ENCODE assay signal across 19 mouse cellular contexts in genomic region chr2:19517952-19518351, GRCm38 (mm10). TPM values are rescaled to one million over a fixed set of nuclear protein-coding genes. Genes with fewer than 3 reads are reported as not detected.
DNase-seq lines count a peak whose midpoint lies in the region; ATAC-seq lines count a peak whose summit lies in the region.
"Had no signal": no experiment of that assay in that cellular context is flagged by ENCODE, and none has a peak within 500 bp of the region (broad histone marks: within the 10 kb centered on the region; RNA-seq: fewer than 3 reads in every experiment).

No protein-coding gene starts in this region.

- no peak for ATAC-seq in forebrain, embryonic 14.5 days
- peak; percentile 56; the same call in 1 of the 2 replicates for ATAC-seq in hindbrain, embryonic 15.5 days (ENCODE audit: low FRiP score, low read depth)
- ATAC-seq in neural tube, embryonic 12.5 days (ENCODE audit: low FRiP score, low read depth) = peak; percentile 39
- ATAC-seq: intestine, postnatal 0 days; Patski had no signal

- no peaks in the 10 kb centered on the region for H3K9me3 ChIP-seq in forebrain, embryonic 14.5 days (replicated peaks; ENCODE audit: control insufficient read depth, low read length)
- H3K9me3 ChIP-seq in hindbrain, embryonic 15.5 days = no peaks in the 10 kb centered on the region
- H3K9me3 ChIP-seq in neural tube, embryonic 12.5 days = no peaks in the 10 kb centered on the region
- H3K9me3 ChIP-seq: heart, embryonic 10.5 days; limb, embryonic 15.5 days had no signal

- no peaks in the 10 kb centered on the region for H3K36me3 ChIP-seq in forebrain, embryonic 14.5 days (ENCODE audit: control insufficient read depth, insufficient read depth, low read length)
- H3K36me3 ChIP-seq in hindbrain, embryonic 15.5 days = no peaks in the 10 kb centered on the region
- no peaks in the 10 kb centered on the region for H3K36me3 ChIP-seq in neural tube, embryonic 12.5 days
- H3K36me3 ChIP-seq: heart, embryonic 10.5 days; limb, embryonic 15.5 days had no signal

- H3K27ac ChIP-seq in forebrain, embryonic 14.5 days (ENCODE audit: low read depth, low read length) = no peak overlapping the region
- H3K27ac ChIP-seq in hindbrain, embryonic 15.5 days (replicated peaks) = no peak overlapping the region
- no peak overlapping the region for H3K27ac ChIP-seq in neural tube, embryonic 12.5 days
- H3K27ac ChIP-seq: heart, embryonic 10.5 days; left cerebral cortex, adult 2 months; limb, embryonic 15.5 days; macrophage had no signal

- H3K9ac ChIP-seq in forebrain, embryonic 14.5 days (ENCODE audit: low read length) = no peak overlapping the region
- H3K9ac ChIP-seq in hindbrain, embryonic 15.5 days = no peak overlapping the region
- H3K9ac ChIP-seq in neural tube, embryonic 12.5 days = no peak overlapping the region
- H3K9ac ChIP-seq: limb, embryonic 15.5 days had no signal

- H3K4me1 ChIP-seq in forebrain, embryonic 14.5 days (ENCODE audit: control insufficient read depth, insufficient read depth, low read length) = peaks cover 4% of the 10 kb centered on the region; the same call in 1 of the 2 replicates
- H3K4me1 ChIP-seq in hindbrain, embryonic 15.5 days (replicated peaks) = peaks cover 5% of the 10 kb centered on the region
- no peaks in the 10 kb centered on the region for H3K4me1 ChIP-seq in neural tube, embryonic 12.5 days
- H3K4me1 ChIP-seq: heart, embryonic 10.5 days; limb, embryonic 15.5 days had no signal

- H3K27me3 ChIP-seq in forebrain, embryonic 14.5 days (replicated peaks; ENCODE audit: control insufficient read depth, insufficient read depth, low read length) = no peaks in the 10 kb centered on the region
- peaks cover 7% of the 10 kb centered on the region; the same call in 1 of the 2 replicates for H3K27me3 ChIP-seq in hindbrain, embryonic 15.5 days
- no peaks in the 10 kb centered on the region; the same call in 1 of the 2 replicates for H3K27me3 ChIP-seq in neural tube, embryonic 12.5 days (replicated peaks)

- H3K4me3 ChIP-seq in forebrain, embryonic 14.5 days (ENCODE audit: low read depth, low read length) = no peak overlapping the region
- peak overlapping the region; percentile 21 for H3K4me3 ChIP-seq in hindbrain, embryonic 15.5 days
- no peak overlapping the region for H3K4me3 ChIP-seq in neural tube, embryonic 12.5 days
- H3K4me3 ChIP-seq: heart, embryonic 10.5 days; left cerebral cortex, adult 2 months; limb, embryonic 15.5 days had no signal

- WGBS in forebrain, embryonic 14.5 days = 42% methylated on average over 13 of the region's 13 CpGs
- 20% methylated on average over 13 of the region's 13 CpGs for WGBS in hindbrain, embryonic 15.5 days
- 36% methylated on average over 13 of the region's 13 CpGs for WGBS in neural tube, embryonic 12.5 days

- peak; percentile 87 for DNase-seq in heart, adult 11 months
- no peak for DNase-seq in heart, postnatal 10 days
- DNase-seq in forebrain, embryonic 14.5 days (ENCODE audit: low spot score) = no peak
- DNase-seq in layer of hippocampus, postnatal 36 days = no peak
- DNase-seq in urinary bladder, adult 18-20 months (ENCODE audit: low spot score in 2 of 2) = no peak
- no peak for DNase-seq in right cerebral cortex, postnatal 4 days
- DNase-seq: cerebellum, adult 11 months; gastrocnemius, postnatal 10 days; kidney, postnatal 25 days; lung, adult 18-20 months had no signal

- intact Hi-C loops in heart, postnatal 10 days (cut with DNase I) = no loop called here

- H3K4me2 ChIP-seq in forebrain, embryonic 14.5 days (ENCODE audit: low read length) = peak overlapping the region; percentile 25; the same call in 1 of the 2 replicates
- H3K4me2 ChIP-seq in hindbrain, embryonic 15.5 days = peak overlapping the region; percentile 53
- H3K4me2 ChIP-seq in neural tube, embryonic 12.5 days (replicated peaks) = peak overlapping the region; percentile 40
- H3K4me2 ChIP-seq: limb, embryonic 15.5 days had no signal

RNA-seq across cellular contexts. Expression of gene 4921504E06Rik, which starts 35.8 kb away (rescaled TPM):
- total RNA-seq in heart, postnatal 10 days (2021) = not detected
- not detected in 2 replicates for polyA plus RNA-seq in forebrain, embryonic 14.5 days (2014; fragmentation: Nextera tagmentation; extraction: Ambion mirVana)
- 0.10 and 0.17 TPM in 2 replicates for polyA plus RNA-seq in hindbrain, embryonic 15.5 days (2015; fragmentation: Nextera tagmentation; extraction: Ambion mirVana)
- not detected in 2 replicates for polyA plus RNA-seq in neural tube, embryonic 12.5 days (2016; fragmentation: Nextera tagmentation; extraction: Ambion mirVana)
- not detected for total RNA-seq in layer of hippocampus, postnatal 36 days (2021)
- total RNA-seq: gastrocnemius, postnatal 10 days; heart, postnatal 25 days; left cerebral cortex, adult 2 months had no signal
- polyA plus RNA-seq: heart, embryonic 10.5 days; intestine, postnatal 0 days; limb, embryonic 15.5 days; macrophage; Patski had no signal
